Mouse (Mus musculus) thymus, adult 2 months (tissue): ENCODE measurements around the gene Ksr2. TPM values are rescaled to one million over a fixed set of nuclear protein-coding genes. Genes with fewer than 3 reads are reported as not detected.
A peak's percentile ranks its signal among the peaks of the same experiment; 100 is the strongest.
"Not testable (repeated sequence)": the region's sequence is repeated elsewhere in the genome, so short reads cannot be mapped to it uniquely, and the experiment has no call there.

ENCODE experiments used
- DNase-seq: peaks from one replicate; pipeline ENCODE4 v3.0.0; 2021
- H3K27ac ChIP-seq: fragments of 200-500 bp; 2 replicates; pipeline ENCODE4 v1.5.1; 2012; ENCODE audit warnings: low read length, control low read depth; ENCODE audit not compliant: control insufficient read depth, insufficient read depth
- H3K27me3 ChIP-seq: fragments of 200-500 bp; 2 replicates; pipeline ENCODE4 v1.6.1; 2012; ENCODE audit warnings: mild to moderate bottlenecking, low read length, moderate library complexity, mixed read lengths; ENCODE audit not compliant: control insufficient read depth, insufficient read depth
- H3K36me3 ChIP-seq: fragments of 200-500 bp; 2 replicates; pipeline ENCODE4 v1.6.1; 2012; ENCODE audit warnings: mild to moderate bottlenecking, low read length, moderate library complexity; ENCODE audit not compliant: control insufficient read depth, insufficient read depth
- H3K4me1 ChIP-seq: fragments of 200-500 bp; replicated peaks from 2 replicates; pipeline ENCODE4 v1.6.1; 2012; ENCODE audit warnings: low read length; ENCODE audit not compliant: control insufficient read depth, insufficient read depth
- H3K4me3 ChIP-seq: fragments of 200-500 bp; 2 replicates; pipeline ENCODE4 v1.5.1; 2012; ENCODE audit warnings: mild to moderate bottlenecking, low read length, control low read depth, moderate library complexity; ENCODE audit not compliant: control insufficient read depth, insufficient read depth
- CTCF ChIP-seq: fragments of 200-500 bp; IDR thresholded peaks from 2 replicates; pipeline ENCODE4 v1.5.1; 2012; ENCODE audit warnings: mild to moderate bottlenecking, control low read depth, low read length, moderate library complexity, borderline replicate concordance; ENCODE audit not compliant: control insufficient read depth, poor library complexity, insufficient read depth; ENCODE audit errors: extremely low read depth
- POLR2A ChIP-seq: fragments of 200-500 bp; IDR thresholded peaks from 2 replicates; pipeline ENCODE4 v1.6.1; 2012; ENCODE audit warnings: mild to moderate bottlenecking, low read length, control low read depth, moderate library complexity; ENCODE audit not compliant: control insufficient read depth, poor library complexity, insufficient read depth; ENCODE audit errors: extremely low read depth
- WGBS: fragments of 180-500 bp; shearing (Covaris S2); methylation state at CpG from one replicate; pipeline ENCODE4 v1.1.7; 2018; 5-methylcytosine and 5-hydroxymethylcytosine counted together
- polyA plus RNA-seq: library from polyadenylated mRNA; depleted of rRNA; stranded (reverse); fragments of >200 nt; gene quantifications from 2 replicates; pipeline ENCODE4 v1.2.3, GENCODE M21; 2012

The Ksr2 gene
- polyA plus RNA-seq, 1 experiment = 0.54 TPM

GRCm38 (mm10) chr5:117607761-117608309 is 194.0 kb downstream of the Ksr2 start:
- 80% methylated on average over 15 of the region's 15 CpGs for WGBS
- TF ChIP-seq CTCF (no peak), POLR2A (no peak)
- no peak for DNase-seq
- Histone ChIP-seq H3K36me3 (no peaks in the 10 kb centered on the region), H3K27ac (no peak overlapping the region), H3K4me1 (no peaks in the 10 kb centered on the region), H3K27me3 (no peaks in the 10 kb centered on the region), H3K4me3 (no peak overlapping the region)

GRCm38 (mm10) chr5:117614331-117615024 is 200.7 kb downstream of the Ksr2 start:
- H3K4me1 ChIP-seq = no peaks in the 10 kb centered on the region
- no peak overlapping the region for H3K4me3 ChIP-seq
- H3K27me3 ChIP-seq = no peaks in the 10 kb centered on the region
- no peak overlapping the region for H3K27ac ChIP-seq
- 40% methylated on average over 5 of the region's 5 CpGs for WGBS
- no peaks in the 10 kb centered on the region for H3K36me3 ChIP-seq
- peak; percentile 22 for DNase-seq
- no peak for TF ChIP-seq POLR2A
- TF ChIP-seq CTCF = peak; percentile 50; the same call in 1 of the 2 replicates

- Histone ChIP-seq H3K4me1 (no peaks in the 10 kb centered on the region), H3K4me3 (no peak overlapping the region), H3K27ac (no peak overlapping the region), H3K36me3 (no peaks in the 10 kb centered on the region), H3K27me3 (no peaks in the 10 kb centered on the region)
- no peak for DNase-seq
- 88% methylated on average over 4 of the region's 4 CpGs for WGBS
- TF ChIP-seq POLR2A (no peak), CTCF (no peak)
Measured at GRCm38 (mm10) chr5:117620292-117620691, 206.5 kb downstream of the Ksr2 start.

GRCm38 (mm10) chr5:117622221-117622620 is 208.4 kb downstream of the Ksr2 start:
- H3K27ac ChIP-seq = no peak overlapping the region
- no peak overlapping the region for H3K4me3 ChIP-seq
- no peaks in the 10 kb centered on the region for H3K4me1 ChIP-seq
- no peaks in the 10 kb centered on the region for H3K36me3 ChIP-seq
- no peaks in the 10 kb centered on the region for H3K27me3 ChIP-seq
- no peak for TF ChIP-seq POLR2A
- TF ChIP-seq CTCF = no peak
- DNase-seq = no peak
- WGBS = 84% methylated on average over 12 of the region's 12 CpGs

- not testable (repeated sequence) for H3K36me3 ChIP-seq, H3K27ac ChIP-seq, H3K4me1 ChIP-seq, DNase-seq, H3K4me3 ChIP-seq, H3K27me3 ChIP-seq
- WGBS = 97% methylated on average over 4 of the region's 4 CpGs
Measured at GRCm38 (mm10) chr5:117623206-117623605, 209.4 kb downstream of the Ksr2 start.

- H3K4me3 ChIP-seq = no peak overlapping the region
- H3K27me3 ChIP-seq = no peaks in the 10 kb centered on the region
- no peak for DNase-seq
- TF ChIP-seq POLR2A = no peak
- TF ChIP-seq CTCF = no peak
- no peak overlapping the region for H3K27ac ChIP-seq
- H3K4me1 ChIP-seq = no peaks in the 10 kb centered on the region
- 19% methylated on average over 4 of the region's 4 CpGs for WGBS
- H3K36me3 ChIP-seq = no peaks in the 10 kb centered on the region
Measured at GRCm38 (mm10) chr5:117626907-117627306, 213.1 kb downstream of the Ksr2 start.

- Histone ChIP-seq H3K4me1 (no peaks in the 10 kb centered on the region), H3K27me3 (no peaks in the 10 kb centered on the region), H3K27ac (no peak overlapping the region), H3K36me3 (no peaks in the 10 kb centered on the region), H3K4me3 (no peak overlapping the region)
- WGBS = 63% methylated on average over 7 of the region's 7 CpGs
- TF ChIP-seq CTCF (no peak), POLR2A (no peak)
- peak; percentile 17 for DNase-seq
Measured at GRCm38 (mm10) chr5:117628351-117628750, 214.6 kb downstream of the Ksr2 start.
